Mouse (Mus musculus): ENCODE results near the gene Pih1d2.

DNA sequence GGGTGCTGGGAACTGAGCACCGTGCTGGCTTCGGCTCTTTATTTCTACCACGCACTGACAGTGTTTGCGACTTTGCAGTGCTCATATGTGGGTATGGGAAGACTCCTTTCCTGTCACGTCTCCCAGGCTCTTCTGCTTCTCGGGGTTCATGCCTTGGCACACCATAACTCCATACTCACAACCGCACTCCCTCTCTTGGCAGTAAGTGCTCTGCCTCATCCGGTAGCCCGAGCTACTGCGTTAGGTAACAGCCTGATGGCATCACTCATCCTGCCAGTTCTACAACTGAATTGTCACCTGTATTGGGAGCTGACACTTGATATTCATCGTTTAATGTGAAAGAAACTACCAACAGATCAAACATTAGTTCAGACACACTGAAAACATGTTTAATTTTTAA lies 17.1 kb downstream of the Pih1d2 start:
- no peak for TF ChIP-seq CTCF (IDR thresholded peaks at IDR 0.05; ENCODE audit: control insufficient read depth, insufficient read depth, insufficient replicate concordance, low read depth, low read length)
- no peak for TF ChIP-seq POLR2A (IDR thresholded peaks at IDR 0.05; ENCODE audit: control insufficient read depth, low read depth, low read length)

Data from testis, adult 2 months (tissue).